Mouse (Mus musculus) spleen, adult 18-20 months (tissue): ENCODE data around the gene Gm13272.
"Not testable (repeated sequence)": the region's sequence is repeated elsewhere in the genome, so short reads cannot be mapped to it uniquely, and the experiment has no call there.

Experiments
- DNase-seq, 2 experiments: peaks; one replicate each; pipeline ENCODE4 v3.0.0; 2022; ENCODE audit warnings: mixed read lengths in 2 of 2

The Gm13272 gene

GRCm38 (mm10) chr4:88779550-88779949, at the start of gene Gm13272:
Gene Gm13272 (plus strand): TSS chr4:88779850.
- not testable (repeated sequence) for DNase-seq

GRCm38 (mm10) chr4:88738480-88738879, 41.2 kb upstream of the Gm13272 start:
- DNase-seq, result peak; percentile 48 to 76

GRCm38 (mm10) chr4:88739036-88739435, 40.6 kb upstream of the Gm13272 start:
- no peak for DNase-seq

GRCm38 (mm10) chr4:88741426-88741825, 38.2 kb upstream of the Gm13272 start:
- no peak for DNase-seq

- no peak for DNase-seq
Measured at GRCm38 (mm10) chr4:88742771-88743371, 36.8 kb upstream of the Gm13272 start.

- DNase-seq, result no peak
Measured at GRCm38 (mm10) chr4:88744207-88744606, 35.4 kb upstream of the Gm13272 start.

- DNase-seq, result no peak
Measured at GRCm38 (mm10) chr4:88749926-88750325, 29.7 kb upstream of the Gm13272 start.

GRCm38 (mm10) chr4:88754818-88755340, 24.8 kb upstream of the Gm13272 start, which contains the start of gene Gm13271:
Gene Gm13271 (plus strand): TSS chr4:88754868.
- DNase-seq, result peak; percentile 72 to 74

- DNase-seq, result not testable (repeated sequence)
Measured at GRCm38 (mm10) chr4:88756581-88757513, 22.8 kb upstream of the Gm13272 start.

- peak; percentile 87 to 90 for DNase-seq
Measured at GRCm38 (mm10) chr4:88757628-88758031, 22.0 kb upstream of the Gm13272 start.

- not testable (repeated sequence) for DNase-seq
Measured at GRCm38 (mm10) chr4:88758751-88759150, 20.9 kb upstream of the Gm13272 start.

GRCm38 (mm10) chr4:88759610-88760268, 19.9 kb upstream of the Gm13272 start, which contains the start of gene Gm13283:
Gene Gm13283 (plus strand): TSS chr4:88760119.
- DNase-seq, result peak in 1 of 2 experiments; percentile 35

GRCm38 (mm10) chr4:88760431-88760830, 19.2 kb upstream of the Gm13272 start:
- peak; percentile 46 to 57 for DNase-seq

GRCm38 (mm10) chr4:88761776-88762175, 17.9 kb upstream of the Gm13272 start:
- peak; percentile 68 to 69 for DNase-seq

GRCm38 (mm10) chr4:88762341-88762740, 17.3 kb upstream of the Gm13272 start:
- peak in 1 of 2 experiments; percentile 29 for DNase-seq

GRCm38 (mm10) chr4:88763384-88764018, 16.1 kb upstream of the Gm13272 start:
- DNase-seq, result peak in 1 of 2 experiments; percentile 14

- not testable (repeated sequence) for DNase-seq
Measured at GRCm38 (mm10) chr4:88773534-88773933, 6.1 kb upstream of the Gm13272 start, which contains the start of gene Gm13290. Gene Gm13290 (plus strand): TSS chr4:88773834.

GRCm38 (mm10) chr4:88776622-88777021, 3.0 kb upstream of the Gm13272 start, which contains the start of gene Gm13289:
Gene Gm13289 (plus strand): TSS chr4:88776922.
- DNase-seq, result not testable (repeated sequence)

GRCm38 (mm10) chr4:88780320-88780719, 670 bp downstream of the Gm13272 start:
- not testable (repeated sequence) for DNase-seq

GRCm38 (mm10) chr4:88781831-88782230, 2.2 kb downstream of the Gm13272 start, which contains the start of gene Ifnz:
Gene Ifnz (plus strand): TSS chr4:88782131.
- DNase-seq, result not testable (repeated sequence)

- not testable (repeated sequence) for DNase-seq
Measured at GRCm38 (mm10) chr4:88782335-88782734, 2.7 kb downstream of the Gm13272 start.

- not testable (repeated sequence) for DNase-seq
Measured at GRCm38 (mm10) chr4:88785409-88785808, 5.8 kb downstream of the Gm13272 start, which contains the start of gene Gm13276. Gene Gm13276 (plus strand): TSS chr4:88785709.
